Mouse (Mus musculus) liver, embryonic 11.5 days (tissue): ENCODE data around the gene Znhit1. TPM values are rescaled to one million over a fixed set of nuclear protein-coding genes. Genes with fewer than 3 reads are reported as not detected.

ENCODE experiments used
- microRNA counts: library from miRNA; unstranded; fragments of <30 nt; microRNA quantifications from one replicate; lab custom pipeline; 2015
- microRNA-seq: library from miRNA; unstranded; fragments of <30 nt; microRNA quantifications from one replicate; pipeline ENCODE4, GENCODE M21; 2017; ENCODE audit warnings: borderline number of aligned reads
- polyA plus RNA-seq: library from polyadenylated mRNA; unstranded; fragments of >200 nt; fragmentation: Nextera tagmentation; extraction: Ambion mirVana; gene quantifications from 2 replicates; pipeline ENCODE4 v1.2.1, GENCODE M21; 2014

Gene Znhit1
- polyA plus RNA-seq, 1 experiment from 2014 or later: 97.2 TPM

MicroRNAs encoded within 50 kb of the gene (microRNA counts, 519-probe panel; counts per million panel counts)
- microRNA mmu-miR-702 (lab: Ali Mortazavi, UCI): not detected

Small RNA genes lying within 50 kb of the gene (microRNA-seq; reads per million reads assigned to microRNA genes)
- 106 reads per million, percentile 49 among the genes with 10 or more reads in this experiment for gene Mir702

Other genes starting within 250 kb of the Znhit1 start
- 9.1 and 9.8 TPM in 2 replicates for gene Col26a1, start 104.8 kb downstream of the Znhit1 start, polyA plus RNA-seq
- gene Ift22, start 79.9 kb downstream of the Znhit1 start, polyA plus RNA-seq: 28.5 and 32.4 TPM in 2 replicates
- gene Fis1, start 34.7 kb downstream of the Znhit1 start, polyA plus RNA-seq: 241 and 251 TPM in 2 replicates
- 2.5 and 2.8 TPM in 2 replicates for gene Cldn15, start 21.4 kb downstream of the Znhit1 start, polyA plus RNA-seq
- 28.7 and 29.2 TPM in 2 replicates for gene Plod3, start 1.0 kb downstream of the Znhit1 start, polyA plus RNA-seq
- 0.07 TPM in 1 of 2 replicates, not detected in the other for gene Vgf, start 38.4 kb upstream of the Znhit1 start, polyA plus RNA-seq
- 163 and 175 TPM in 2 replicates for gene Ap1s1, start 58.1 kb upstream of the Znhit1 start, polyA plus RNA-seq
- 0.09 and 0.15 TPM in 2 replicates for gene Serpine1, start 84.2 kb upstream of the Znhit1 start, polyA plus RNA-seq
- 8.7 and 8.8 TPM in 2 replicates for gene Trim56, start 128.2 kb upstream of the Znhit1 start, polyA plus RNA-seq
- not detected in 2 replicates for gene Muc3, start 161.3 kb upstream of the Znhit1 start, polyA plus RNA-seq
- gene Muc3a, start 224.4 kb upstream of the Znhit1 start, polyA plus RNA-seq: 0.43 TPM in 1 of 2 replicates, not detected in the other